Mouse (Mus musculus): Measurements from ENCODE around the gene Ccdc172.

Ccdc172 gene

DNA sequence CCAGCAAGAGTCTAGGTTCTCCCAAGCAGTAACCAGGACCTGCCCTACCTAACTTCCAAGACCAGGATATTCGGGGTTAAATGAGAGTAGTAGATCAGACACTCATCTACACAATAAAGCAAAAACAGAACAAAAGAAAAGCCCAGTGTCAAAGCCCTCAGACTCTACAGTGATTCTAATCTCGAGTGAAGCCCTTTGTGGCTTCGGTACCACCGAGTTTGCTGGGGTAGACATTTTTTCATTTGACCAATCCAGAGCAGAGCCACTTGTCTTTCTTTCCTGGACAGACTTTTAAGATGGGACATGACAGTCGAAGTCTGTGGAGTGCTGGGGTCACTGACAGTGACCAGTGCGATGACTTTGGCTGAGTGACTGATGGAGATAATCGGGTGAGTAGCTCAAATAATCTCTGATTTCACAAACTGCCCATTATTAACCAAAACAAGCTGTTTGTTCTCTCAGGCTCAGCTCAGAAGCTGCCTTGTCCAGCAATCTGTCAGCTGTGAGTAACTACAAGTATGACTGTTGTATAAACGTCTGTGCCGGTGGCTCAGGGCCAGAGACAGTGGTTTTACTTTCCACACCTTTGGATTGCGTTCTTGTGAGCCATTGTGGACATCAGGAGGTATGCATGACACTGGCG, 60.8 kb downstream of the Ccdc172 start:
- DNase-seq (ENCODE audit: low read depth), result peak; percentile 46

DNA sequence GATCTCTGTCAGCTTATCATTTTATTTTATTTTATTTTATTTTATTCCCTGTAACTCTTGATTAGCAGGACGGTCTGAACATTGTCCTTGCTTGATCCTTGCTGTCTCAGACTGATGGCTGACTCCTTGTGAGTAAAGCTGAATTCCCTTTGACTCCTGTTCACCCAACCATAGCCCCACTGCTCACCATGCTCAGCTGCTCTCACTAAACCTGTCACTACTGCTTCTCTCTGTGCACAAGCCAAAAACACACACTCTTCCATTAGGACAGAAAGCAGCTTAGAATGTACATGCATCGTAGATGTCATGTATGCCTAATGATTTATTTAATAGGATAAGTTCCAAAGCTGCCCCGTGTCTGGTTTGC, 61.3 kb downstream of the Ccdc172 start:
- DNase-seq (ENCODE audit: low read depth), result no peak

DNA sequence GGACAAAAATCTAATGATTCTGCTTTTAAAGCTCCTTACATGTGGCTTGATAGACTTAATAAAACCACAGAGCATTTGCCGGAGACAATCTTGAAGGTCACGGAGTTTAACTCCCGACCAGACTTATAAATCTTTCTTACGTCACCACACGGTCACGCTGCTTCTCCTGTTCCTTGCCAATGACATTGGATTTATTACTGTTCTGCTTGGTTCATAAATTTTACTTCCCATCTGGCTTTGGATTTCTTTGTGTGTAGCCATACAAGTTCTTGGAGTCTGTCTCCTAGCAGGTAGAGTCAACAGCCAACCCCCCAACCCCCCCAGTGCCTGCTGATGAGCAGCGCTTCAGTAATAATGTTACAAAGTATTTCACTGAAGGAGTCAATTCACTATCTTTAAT, 70.2 kb downstream of the Ccdc172 start:
- DNase-seq (ENCODE audit: low read depth), result no peak

DNA sequence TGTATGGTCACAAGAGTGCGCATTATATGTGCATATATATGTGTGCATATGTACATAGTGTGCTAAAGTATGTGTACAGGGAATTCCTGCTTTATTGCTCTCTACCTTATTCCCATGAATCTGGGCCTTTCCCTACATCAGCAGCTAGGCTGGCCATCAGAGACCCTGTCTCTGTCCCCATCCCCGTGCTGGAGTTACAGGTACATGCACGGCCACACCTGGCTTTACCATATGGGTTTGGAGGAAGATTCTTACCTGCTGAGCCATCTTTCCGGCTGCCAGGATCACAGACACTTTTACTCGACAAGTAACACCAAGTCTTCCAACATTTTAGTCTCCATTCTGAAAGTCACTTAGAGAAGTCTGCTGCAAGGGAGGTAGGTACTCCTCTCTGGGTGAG, 71.2 kb downstream of the Ccdc172 start:
- DNase-seq (ENCODE audit: low read depth), result no peak

DNA sequence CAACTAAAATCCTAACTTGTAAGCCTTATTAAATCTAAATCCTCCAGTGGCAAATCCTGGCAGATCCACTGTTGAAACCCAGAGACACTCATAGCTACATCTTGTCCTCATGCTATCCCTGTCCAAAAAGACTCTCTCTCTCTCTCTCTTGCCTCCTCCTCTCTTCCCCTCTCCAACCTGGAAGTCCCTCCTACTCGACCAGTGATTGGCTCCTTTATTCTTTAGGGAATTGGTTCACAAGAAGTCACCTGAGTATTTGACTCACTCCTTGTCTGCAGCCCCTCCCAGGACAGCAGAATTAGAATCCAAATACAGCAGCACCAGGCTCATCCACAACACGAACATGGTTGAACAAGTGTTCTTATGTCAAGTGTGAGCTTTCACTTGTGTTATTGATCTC, 74.3 kb downstream of the Ccdc172 start:
- DNase-seq (ENCODE audit: low read depth), result no peak

DNA sequence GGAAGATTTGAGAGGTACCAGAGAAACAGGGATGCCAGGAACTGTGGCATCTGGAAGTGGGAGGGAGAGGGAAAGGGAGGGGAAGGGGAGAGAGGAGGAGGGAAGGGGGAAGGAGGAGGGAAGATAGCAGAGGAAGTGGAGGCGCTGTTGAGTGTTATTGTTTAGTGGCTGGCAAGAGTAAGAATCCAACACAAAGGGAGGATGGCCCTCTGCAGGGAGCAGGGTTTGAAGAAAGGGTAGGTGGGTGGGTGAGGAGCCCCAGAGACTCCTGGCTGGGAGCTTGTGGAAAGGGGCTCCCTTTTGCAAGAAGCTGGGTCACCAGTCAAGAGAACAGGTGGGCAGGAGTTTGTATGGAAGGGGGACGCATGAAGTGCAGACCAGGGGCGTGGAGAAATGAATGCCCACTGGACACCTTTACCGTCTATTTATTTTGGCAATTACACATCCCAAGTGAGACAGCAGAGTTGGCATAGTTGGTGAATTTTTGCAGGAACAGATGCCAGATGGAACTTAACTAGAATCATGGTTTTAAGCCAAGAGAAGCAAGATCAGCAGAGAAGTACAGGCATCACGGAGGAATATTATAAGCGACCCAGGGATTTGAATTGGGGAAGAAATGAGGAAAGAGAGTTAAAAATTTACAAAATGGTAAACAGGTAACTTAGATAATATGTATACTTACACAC, 78.6 kb downstream of the Ccdc172 start:
- DNase-seq (ENCODE audit: low read depth), result no peak

DNA sequence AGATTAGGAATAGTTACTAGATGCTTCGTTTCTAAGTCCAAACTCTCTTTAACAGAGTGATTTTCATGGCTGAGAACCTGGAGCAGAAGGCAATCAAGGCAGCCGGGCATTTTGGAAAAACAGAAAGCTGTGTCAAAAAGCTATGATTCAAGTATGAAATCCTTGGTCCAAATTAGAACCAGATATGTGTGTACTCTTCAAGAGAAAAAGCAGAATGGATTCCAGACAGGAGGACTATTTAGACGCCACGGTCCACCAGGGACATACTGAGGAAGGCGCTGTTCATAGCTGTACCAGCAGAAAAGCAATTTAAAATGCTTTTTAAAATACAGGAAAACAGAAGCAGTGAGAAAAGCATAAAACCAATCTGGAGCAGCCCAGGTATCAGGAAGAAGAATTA, 88.6 kb downstream of the Ccdc172 start:
- no peak for DNase-seq (ENCODE audit: low read depth)

Measured in fibroblast of lung, adult 2 months (primary cell).